Mouse (Mus musculus) natural killer cell, adult 2 months (primary cell): ENCODE results near the gene Wrap73.

Experiments
- DNase-seq, 2 experiments: peaks; one replicate each; pipeline ENCODE4 v3.0.0; 2022; ENCODE audit warnings: low spot score in 2 of 2

Gene Wrap73

DNA sequence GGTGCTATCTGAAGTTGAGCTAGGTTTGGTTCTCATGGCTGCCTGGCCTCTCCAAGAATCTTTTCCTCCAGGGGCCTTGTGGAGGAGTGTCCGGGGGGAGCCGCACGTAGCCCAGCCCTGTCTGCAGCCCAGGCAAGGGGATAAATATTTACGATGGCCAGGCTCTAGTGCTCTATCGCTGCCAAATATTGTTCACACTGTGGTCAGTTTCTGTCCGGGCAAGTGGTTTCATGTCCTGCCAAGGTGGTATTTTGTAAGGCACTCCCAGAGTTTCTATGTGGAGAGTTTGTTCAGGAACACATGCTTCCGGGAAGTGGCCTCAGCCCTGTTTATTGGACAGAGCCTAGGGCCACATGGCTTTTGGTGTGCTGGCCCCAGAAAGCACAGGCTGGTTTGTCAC lies 38.8 kb downstream of the Wrap73 start:
- DNase-seq: no peak

DNA sequence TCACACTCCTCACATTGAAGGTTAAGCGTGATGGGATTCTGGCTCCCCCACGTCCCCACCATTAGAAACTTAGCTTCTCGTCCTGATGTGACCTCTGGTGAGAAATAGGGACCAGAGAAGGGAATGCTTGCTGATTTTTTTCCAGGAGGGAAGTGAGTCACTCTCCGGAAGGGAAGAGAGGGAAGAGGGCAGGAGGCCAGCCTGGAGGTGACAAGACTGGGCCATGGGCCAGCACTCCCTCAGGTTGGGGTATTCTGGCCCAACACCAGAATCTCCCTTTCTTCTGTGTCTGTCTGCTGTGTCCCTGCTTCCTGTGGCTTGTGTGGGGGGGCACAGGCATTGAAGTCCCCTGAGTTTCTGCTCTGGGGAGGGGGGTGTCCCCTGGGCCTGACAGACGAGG lies 41.4 kb downstream of the Wrap73 start:
- DNase-seq: no peak

GRCm38 (mm10) chr4:154185001-154185400 lies 42.8 kb downstream of the Wrap73 start:
- no peak for DNase-seq

DNA sequence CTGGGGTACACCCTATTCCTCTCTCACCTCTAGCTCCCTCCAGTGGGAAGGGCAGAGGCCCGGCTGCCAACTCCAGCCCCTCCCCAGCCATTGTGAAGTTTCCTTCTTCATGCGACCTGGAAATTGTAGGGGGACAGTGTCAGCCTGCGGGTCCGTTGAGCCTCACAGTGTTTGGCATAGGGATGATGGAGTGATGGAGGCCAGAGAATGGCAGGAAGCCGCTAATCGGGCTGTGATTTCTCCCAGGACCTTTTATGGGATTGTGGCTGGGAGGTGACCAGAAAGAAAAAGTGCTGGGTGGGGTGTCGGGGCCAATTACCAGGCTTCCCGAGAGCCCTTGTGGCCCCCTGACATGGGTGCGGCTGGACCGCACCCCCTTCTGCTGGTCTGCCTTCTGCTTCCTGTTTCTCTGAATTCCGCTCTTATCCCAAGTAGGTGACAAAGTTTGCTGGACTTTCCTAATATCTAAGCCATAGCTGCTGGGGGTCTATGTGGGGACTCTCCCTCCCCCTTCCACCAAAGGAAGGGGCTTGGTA lies 43.9 kb downstream of the Wrap73 start:
- no peak for DNase-seq

GRCm38 (mm10) chr4:154188948-154189347 lies 46.8 kb downstream of the Wrap73 start:
- DNase-seq: no peak

DNA sequence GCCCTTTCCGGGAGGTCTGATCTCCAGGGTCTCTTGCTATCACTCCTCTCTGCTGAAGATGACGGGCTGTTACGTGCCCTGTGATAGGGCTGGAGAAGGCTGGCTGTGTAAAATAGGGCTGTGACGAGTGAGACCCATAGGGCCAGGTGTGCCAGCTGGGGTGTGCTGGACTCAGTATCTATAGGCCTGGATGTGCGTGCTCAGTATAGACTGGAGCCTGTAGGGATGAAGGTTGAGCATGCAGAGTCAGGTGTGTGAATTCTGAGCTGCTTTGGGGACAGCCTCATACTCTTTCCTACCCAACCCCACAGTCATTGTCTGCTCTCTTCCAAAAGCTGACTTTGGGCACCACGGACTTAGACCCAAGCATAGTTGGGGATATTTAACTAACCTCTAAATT lies 55.8 kb downstream of the Wrap73 start:
- no peak for DNase-seq

GRCm38 (mm10) chr4:154198377-154198961 lies 56.3 kb downstream of the Wrap73 start:
- DNase-seq: no peak

GRCm38 (mm10) chr4:154201511-154201910 lies 59.3 kb downstream of the Wrap73 start:
- no peak for DNase-seq

GRCm38 (mm10) chr4:154204532-154204931 lies 62.4 kb downstream of the Wrap73 start:
- no peak for DNase-seq

GRCm38 (mm10) chr4:154205392-154205791 lies 63.2 kb downstream of the Wrap73 start:
- no peak for DNase-seq

DNA sequence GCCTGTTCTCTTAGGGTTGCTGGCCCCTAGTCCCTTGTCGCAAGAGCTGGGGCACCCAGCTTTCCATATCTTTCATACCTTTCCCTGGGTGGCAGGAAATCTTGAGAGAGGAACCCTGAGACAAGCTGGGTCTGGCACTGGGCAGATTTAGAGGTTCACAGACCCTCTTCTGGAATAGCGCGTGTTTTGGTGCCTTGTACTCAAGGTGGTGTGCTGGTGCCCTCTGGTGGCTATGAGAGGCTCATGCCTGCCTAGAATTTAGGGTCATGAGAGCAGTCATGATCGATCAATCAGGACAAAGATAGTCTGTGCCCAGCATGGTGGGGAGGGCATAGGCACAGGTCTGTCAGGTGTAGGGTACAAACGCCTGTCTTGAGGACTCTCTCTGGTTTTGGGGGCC lies 65.1 kb downstream of the Wrap73 start:
- DNase-seq: peak; percentile 17 to 45

- DNase-seq: no peak
Measured at GRCm38 (mm10) chr4:154209054-154209453, 66.9 kb downstream of the Wrap73 start.

- no peak for DNase-seq
Measured at GRCm38 (mm10) chr4:154209825-154210224, 67.7 kb downstream of the Wrap73 start.

- DNase-seq: no peak
Measured at GRCm38 (mm10) chr4:154211459-154211858, 69.3 kb downstream of the Wrap73 start.

DNA sequence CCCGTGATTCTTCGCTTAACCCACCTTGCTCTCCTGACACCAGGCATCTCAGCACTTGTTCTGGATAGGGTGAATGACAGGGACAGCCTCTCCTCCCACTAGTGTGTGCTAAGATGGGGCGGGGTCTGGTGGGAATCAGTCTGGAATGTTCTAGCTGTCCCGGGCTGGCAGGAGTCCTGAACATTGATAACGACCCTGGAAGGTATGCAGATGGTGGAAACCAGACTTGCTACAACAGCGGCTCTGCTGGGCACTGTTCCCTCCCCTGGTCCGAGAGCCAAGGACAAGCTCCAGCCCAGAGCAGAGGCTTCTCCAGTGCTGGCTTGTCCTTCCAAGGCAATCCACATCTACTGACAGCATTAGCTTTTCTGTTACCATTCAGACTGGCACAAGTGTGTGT lies 71.4 kb downstream of the Wrap73 start:
- DNase-seq: no peak

- no peak for DNase-seq
Measured at GRCm38 (mm10) chr4:154214075-154214474, 71.9 kb downstream of the Wrap73 start.
